Mouse (Mus musculus) neutrophil, adult 5-6 weeks (primary cell): ENCODE measurements around the gene Adamts12. TPM values are rescaled to one million over a fixed set of nuclear protein-coding genes. Genes with fewer than 3 reads are reported as not detected.

Experiments used
- ATAC-seq: fragments of 151-379, 151-347 bp; 2 replicates; pipeline ENCODE4 v1.8.0; 2017; ENCODE audit warnings: mild to moderate bottlenecking, moderate TSS enrichment; ENCODE audit not compliant: insufficient number of reproducible peaks, poor library complexity, low FRiP score, severe bottlenecking; ENCODE audit errors: extremely low read depth
- total RNA-seq: library from RNA; stranded (forward); fragments of 200-1000 nt; gene quantifications from 2 replicates; pipeline ENCODE4 v1.2.3, GENCODE M21; 2017

The Adamts12 gene
- total RNA-seq, 1 experiment from 2014 or later: not detected

GRCm38 (mm10) chr15:11240406-11240805, 175.8 kb downstream of the Adamts12 start:
- ATAC-seq: no peak

GRCm38 (mm10) chr15:11241288-11241687, 176.7 kb downstream of the Adamts12 start:
- no peak for ATAC-seq

GRCm38 (mm10) chr15:11246402-11246801, 181.8 kb downstream of the Adamts12 start:
- ATAC-seq: no peak

GRCm38 (mm10) chr15:11279273-11280080, 214.9 kb downstream of the Adamts12 start:
- no peak for ATAC-seq

- ATAC-seq: no peak
Measured at GRCm38 (mm10) chr15:11280689-11281264, 216.2 kb downstream of the Adamts12 start.

GRCm38 (mm10) chr15:11283171-11283570, 218.6 kb downstream of the Adamts12 start:
- no peak for ATAC-seq

- no peak for ATAC-seq
Measured at GRCm38 (mm10) chr15:11287780-11288179, 223.2 kb downstream of the Adamts12 start.

GRCm38 (mm10) chr15:11292246-11292645, 227.7 kb downstream of the Adamts12 start:
- no peak for ATAC-seq

- no peak for ATAC-seq
Measured at GRCm38 (mm10) chr15:11295016-11295415, 230.4 kb downstream of the Adamts12 start.

- no peak for ATAC-seq
Measured at GRCm38 (mm10) chr15:11297960-11298359, 233.4 kb downstream of the Adamts12 start.

- no peak for ATAC-seq
Measured at GRCm38 (mm10) chr15:11317077-11317476, 252.5 kb downstream of the Adamts12 start.

GRCm38 (mm10) chr15:11320481-11320880, 255.9 kb downstream of the Adamts12 start:
- no peak for ATAC-seq

GRCm38 (mm10) chr15:11339467-11340180, 275.0 kb downstream of the Adamts12 start:
- ATAC-seq: no peak

GRCm38 (mm10) chr15:11355865-11356264, 291.3 kb downstream of the Adamts12 start:
- ATAC-seq: no peak

- ATAC-seq: no peak
Measured at GRCm38 (mm10) chr15:11357501-11357900, 292.9 kb downstream of the Adamts12 start.

GRCm38 (mm10) chr15:11360888-11361287, 296.3 kb downstream of the Adamts12 start:
- ATAC-seq: no peak

GRCm38 (mm10) chr15:11361824-11362223, 297.2 kb downstream of the Adamts12 start:
- ATAC-seq: no peak

GRCm38 (mm10) chr15:11364112-11364511, 299.5 kb downstream of the Adamts12 start:
- ATAC-seq: no peak

GRCm38 (mm10) chr15:11364795-11365194, 300.2 kb downstream of the Adamts12 start:
- no peak for ATAC-seq

- no peak for ATAC-seq
Measured at GRCm38 (mm10) chr15:11369572-11369971, 305.0 kb downstream of the Adamts12 start.
